Mouse (Mus musculus) kidney, adult 8-10 months (tissue): ENCODE data around the gene Kcnv2.

Experiments
- DNase-seq, 2 experiments: peaks; one replicate each; pipeline ENCODE4 v3.0.0; 2022

Kcnv2 gene

GRCm38 (mm10) chr19:27366113-27366746 is 43.8 kb downstream of the Kcnv2 start:
- DNase-seq: no peak

DNA sequence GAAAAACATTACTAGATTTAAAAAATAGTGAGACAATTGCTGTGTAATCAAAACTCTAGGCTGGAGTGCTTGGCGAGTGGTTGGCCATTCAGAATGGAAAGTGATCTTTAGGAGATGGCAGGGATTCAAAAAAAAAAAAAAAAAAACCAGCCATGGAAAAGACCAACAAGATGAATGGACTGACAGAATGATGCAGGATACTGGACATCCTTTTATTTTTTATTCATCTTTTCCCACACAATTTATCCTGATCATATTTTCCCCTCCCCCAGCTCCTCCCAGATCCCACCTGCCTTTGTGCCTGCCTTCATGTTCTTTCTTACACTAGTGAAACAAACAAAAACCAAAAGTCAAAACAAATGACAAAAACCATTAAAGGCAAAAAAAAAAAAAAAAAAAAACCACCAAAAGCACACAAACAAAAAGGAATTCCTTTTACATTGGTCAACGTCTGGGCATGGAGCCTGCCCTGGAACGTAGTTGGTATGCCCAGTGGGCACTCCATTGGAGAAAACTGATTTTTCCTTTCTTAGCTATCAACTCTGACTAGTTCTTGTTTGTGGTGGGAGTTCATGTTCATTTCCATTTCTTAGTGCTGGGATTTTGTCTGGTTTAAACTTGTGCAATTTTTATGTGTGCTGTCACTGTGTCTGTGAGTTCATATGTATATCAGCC is 47.2 kb downstream of the Kcnv2 start:
- no peak for DNase-seq

GRCm38 (mm10) chr19:27370174-27370573 is 47.8 kb downstream of the Kcnv2 start:
- no peak for DNase-seq

GRCm38 (mm10) chr19:27370784-27371183 is 48.4 kb downstream of the Kcnv2 start:
- no peak for DNase-seq

GRCm38 (mm10) chr19:27379712-27380401 is 57.5 kb downstream of the Kcnv2 start:
- no peak for DNase-seq

- DNase-seq: no peak
Observed at GRCm38 (mm10) chr19:27382131-27382530, 59.7 kb downstream of the Kcnv2 start.

DNA sequence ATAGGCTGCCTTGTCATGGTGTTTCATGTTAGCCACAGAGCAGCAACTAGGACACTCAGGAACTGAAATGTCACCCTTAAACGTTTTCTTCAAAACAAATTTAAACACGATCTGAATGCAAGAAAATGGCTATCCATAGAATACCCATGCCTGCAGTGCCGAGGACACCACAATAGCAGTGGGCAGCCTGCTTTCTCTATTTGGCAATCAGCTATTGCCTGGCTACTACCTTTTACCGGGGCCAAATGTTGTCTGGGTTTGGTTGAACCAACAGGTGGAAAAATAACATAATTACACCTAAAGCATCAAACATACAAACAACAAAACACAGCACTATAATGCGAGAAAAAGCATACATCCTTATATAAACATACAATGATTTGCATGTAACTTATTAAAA is 60.9 kb downstream of the Kcnv2 start:
- DNase-seq: no peak

DNA sequence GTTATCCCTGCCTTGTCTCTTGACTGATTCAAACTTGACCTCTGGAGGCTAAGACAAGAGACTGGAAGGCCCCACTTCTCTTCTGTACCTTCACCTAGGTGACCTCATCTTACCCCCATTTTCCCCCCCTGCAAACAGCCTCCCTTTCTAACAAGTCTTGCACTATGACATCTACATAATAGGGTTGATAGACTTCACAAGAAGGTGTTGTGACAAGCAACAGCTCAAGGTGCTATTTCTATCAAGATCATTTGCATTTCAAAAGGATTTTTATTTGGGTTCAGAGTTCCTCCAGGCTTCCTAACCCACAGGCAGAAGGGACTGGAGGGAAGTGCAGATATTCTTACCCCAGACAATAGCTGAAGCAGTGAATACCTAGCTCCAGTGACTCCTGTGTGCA is 62.9 kb downstream of the Kcnv2 start:
- DNase-seq: no peak
